Mouse (Mus musculus) heart, adult 11 months (tissue): ENCODE results near the gene Gm1110.

Source experiments
- DNase-seq: peaks from one replicate; pipeline ENCODE4 v3.0.0; 2022

Gm1110 gene

GRCm38 (mm10) chr9:26922909-26923526, at the start of gene Gm1110:
Gene Gm1110, minus strand, starts transcription at chr9:26923111.
- DNase-seq, result no peak

GRCm38 (mm10) chr9:26947790-26948189, 24.9 kb upstream of the Gm1110 start:
- no peak for DNase-seq

GRCm38 (mm10) chr9:26924146-26924545, 1.2 kb upstream of the Gm1110 start:
- DNase-seq, result no peak

- no peak for DNase-seq
These were observed 3.1 kb downstream of the Gm1110 start for GRCm38 (mm10) chr9:26919778-26920177.

- DNase-seq, result peak; percentile 52
These were observed 9.8 kb downstream of the Gm1110 start for GRCm38 (mm10) chr9:26913150-26913549.

- DNase-seq, result no peak
These were observed 11.7 kb downstream of the Gm1110 start for GRCm38 (mm10) chr9:26911251-26911650.

GRCm38 (mm10) chr9:26869856-26870255, 53.1 kb downstream of the Gm1110 start:
- DNase-seq, result peak; percentile 61

GRCm38 (mm10) chr9:26860751-26861150, 62.2 kb downstream of the Gm1110 start, which contains the start of gene Glb1l3:
Gene Glb1l3, minus strand, starts transcription at chr9:26860890.
- peak; percentile 94 for DNase-seq

GRCm38 (mm10) chr9:26831089-26831488, 91.8 kb downstream of the Gm1110 start:
- DNase-seq, result no peak
